Mouse (Mus musculus) monocyte, adult 5-6 weeks (primary cell): ENCODE results near the gene Mylip. TPM values are rescaled to one million over a fixed set of nuclear protein-coding genes. Genes with fewer than 3 reads are reported as not detected.

Experiments
- ATAC-seq: fragments of 153-309, 156-312 bp; replicated peaks from 2 replicates; pipeline ENCODE4 v1.8.0; 2017; ENCODE audit warnings: mild to moderate bottlenecking; ENCODE audit not compliant: low TSS enrichment, insufficient number of reproducible peaks, severe bottlenecking, poor library complexity, low FRiP score
- total RNA-seq: library from RNA; stranded (forward); fragments of 200-1000, 200-491, 200-594 nt; gene quantifications from 3 replicates; pipeline ENCODE4 v1.2.3, GENCODE M21; 2017

Gene Mylip
- total RNA-seq, result 50.0 to 92.4 TPM (median 52.9 TPM) in 3 replicates

DNA sequence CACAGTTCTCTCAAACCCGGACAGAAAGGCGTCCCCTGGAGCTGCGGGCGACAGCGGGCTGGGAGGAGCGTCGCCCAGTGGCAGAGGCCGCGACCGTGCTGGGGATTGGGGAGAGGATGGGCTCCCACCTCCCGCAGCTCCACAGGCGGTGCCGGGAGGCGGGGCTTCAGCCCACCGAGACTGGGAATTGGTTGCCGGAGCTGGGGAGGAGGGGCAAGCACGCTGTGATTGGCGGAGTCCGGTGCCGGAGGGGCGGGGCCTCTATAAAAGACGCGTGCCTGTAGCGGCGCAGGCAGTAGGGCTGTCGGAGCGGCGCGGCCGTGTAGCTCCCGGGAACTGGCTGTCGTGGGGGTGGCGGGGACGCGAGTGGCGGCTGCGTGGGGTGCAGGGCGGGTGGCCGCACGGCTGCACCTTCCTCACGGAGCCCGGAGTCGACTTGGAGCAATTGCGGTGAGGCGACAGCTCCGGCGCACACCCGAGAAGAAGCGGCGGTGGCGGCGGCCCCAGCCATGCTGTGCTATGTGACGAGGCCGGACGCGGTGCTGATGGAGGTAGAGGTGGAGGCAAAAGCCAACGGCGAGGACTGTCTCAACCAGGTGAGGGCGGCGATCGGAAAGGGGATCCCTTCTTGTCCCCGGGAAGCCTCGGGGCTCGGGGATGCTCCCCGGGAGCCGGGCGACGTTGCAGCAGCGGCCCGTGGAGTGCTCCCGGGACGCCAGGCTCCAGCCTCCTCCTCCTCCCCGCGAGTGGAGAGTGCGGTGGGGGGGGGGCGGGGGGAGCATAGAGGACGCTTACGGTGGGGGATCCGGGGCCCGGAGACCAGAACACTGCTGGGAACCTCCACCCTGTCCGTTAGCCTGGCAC is at the start of gene Mylip:
Gene Mylip, plus strand, starts transcription at position 295 of the 864 bp plus-strand sequence.
- peak; percentile 92 for ATAC-seq

DNA sequence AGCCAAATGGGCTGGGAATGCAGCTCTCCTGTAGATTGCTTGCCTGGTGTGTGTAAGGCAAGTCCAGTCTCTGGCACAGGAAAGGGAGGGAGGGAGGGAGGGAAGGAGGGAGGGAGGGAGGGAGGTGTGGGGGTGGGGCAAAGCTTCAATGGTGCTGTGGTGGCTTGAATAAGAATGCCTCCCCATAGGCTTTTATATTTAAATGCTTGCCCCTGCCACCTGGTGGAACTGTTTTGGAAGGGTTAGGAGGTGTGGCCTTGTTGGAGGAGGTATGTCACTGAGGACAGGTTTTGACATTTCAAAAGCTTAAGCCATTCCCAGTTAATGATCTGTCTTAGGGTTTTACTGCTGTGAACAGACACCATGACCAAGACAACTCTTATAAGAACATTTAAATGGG is 47.6 kb upstream of the Mylip start:
- no peak for ATAC-seq

DNA sequence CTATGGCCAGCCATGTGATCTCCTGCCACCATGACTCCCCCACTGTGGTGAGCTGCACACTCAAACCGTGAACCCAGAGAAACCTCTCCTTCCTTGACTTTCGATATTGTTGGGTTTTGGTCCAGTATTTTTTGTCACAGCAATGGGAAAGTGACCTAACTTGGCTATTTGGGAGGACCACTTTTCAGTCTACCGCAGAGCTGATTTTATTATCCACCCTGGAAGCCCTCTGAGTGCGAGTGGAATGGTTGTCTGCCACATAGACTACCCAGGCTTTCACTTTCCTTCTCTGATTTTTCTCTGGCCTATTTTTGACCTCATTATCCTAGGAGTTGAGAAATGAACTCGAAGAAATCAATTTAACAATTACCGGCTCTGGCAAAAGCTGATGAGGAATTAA is 46.0 kb upstream of the Mylip start:
- no peak for ATAC-seq

DNA sequence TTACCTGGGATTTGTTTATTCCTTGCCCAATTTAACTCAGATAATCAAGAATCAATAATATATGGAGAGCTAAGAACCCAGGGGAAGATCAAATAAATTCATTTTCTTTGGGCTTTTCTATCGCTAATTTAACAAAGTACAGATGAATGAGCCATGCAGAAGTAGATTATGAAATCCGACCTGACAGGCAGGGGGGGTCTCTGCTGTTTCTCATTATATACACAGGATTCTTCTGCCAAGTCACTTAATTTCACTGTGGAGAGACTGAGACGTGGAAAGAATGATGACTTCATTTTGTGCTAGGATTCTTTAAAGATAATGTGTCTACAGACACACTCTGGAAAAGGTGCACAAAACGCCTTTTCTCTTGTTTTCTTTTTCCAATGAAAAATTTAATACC is 45.6 kb upstream of the Mylip start:
- no peak for ATAC-seq

DNA sequence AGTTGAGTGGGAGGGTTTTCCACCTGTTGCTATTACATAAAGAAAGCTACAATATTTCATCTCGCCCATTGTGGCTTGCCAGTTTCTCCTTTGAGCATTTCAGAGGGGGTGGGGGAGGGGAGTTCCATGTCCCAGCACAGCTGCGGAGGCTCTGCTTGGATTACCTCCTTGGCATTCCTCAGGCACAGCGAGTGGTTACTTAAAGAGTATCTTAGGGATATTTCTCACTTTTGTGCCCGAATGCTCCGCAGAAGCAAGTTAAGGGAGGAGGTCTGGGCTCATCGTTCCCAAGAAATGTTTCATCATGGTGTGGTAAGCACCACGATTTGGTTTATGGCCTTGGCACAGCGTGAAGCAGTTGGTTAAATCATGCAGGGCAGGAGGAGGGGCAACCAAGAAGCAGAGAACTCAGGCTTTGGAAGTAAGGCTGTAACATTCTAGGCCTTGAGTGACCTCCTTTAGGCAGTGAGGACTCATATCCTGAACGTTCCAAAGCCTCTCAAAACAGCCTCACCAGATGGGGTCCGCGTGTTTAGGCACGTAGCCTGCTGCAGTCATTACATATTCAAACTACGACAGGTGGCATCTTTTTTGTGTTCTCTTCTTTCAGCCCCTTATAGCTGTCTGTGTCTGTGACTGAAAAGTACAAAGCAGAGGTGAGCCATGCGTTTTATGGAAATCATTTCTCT is 43.9 kb upstream of the Mylip start:
- no peak for ATAC-seq

DNA sequence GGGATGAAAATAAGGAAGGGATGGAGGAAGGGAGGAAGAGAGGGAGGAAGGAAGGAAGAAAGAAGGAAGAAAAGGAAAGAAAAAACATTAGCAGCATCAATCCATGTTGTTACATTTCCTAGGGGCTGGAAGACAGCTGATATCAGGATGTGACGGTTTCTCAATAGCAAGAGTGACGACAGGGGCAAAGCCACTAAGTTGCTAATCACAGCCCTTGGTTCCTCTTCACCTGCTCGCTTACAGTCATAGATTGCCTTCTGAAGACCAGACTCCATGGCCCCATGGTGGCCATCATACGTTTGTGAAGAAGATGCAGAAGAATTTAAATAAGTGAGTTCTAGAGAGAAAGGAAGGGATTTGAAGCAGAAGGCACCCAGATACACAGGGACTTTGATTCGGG is 38.1 kb upstream of the Mylip start:
- no peak for ATAC-seq

DNA sequence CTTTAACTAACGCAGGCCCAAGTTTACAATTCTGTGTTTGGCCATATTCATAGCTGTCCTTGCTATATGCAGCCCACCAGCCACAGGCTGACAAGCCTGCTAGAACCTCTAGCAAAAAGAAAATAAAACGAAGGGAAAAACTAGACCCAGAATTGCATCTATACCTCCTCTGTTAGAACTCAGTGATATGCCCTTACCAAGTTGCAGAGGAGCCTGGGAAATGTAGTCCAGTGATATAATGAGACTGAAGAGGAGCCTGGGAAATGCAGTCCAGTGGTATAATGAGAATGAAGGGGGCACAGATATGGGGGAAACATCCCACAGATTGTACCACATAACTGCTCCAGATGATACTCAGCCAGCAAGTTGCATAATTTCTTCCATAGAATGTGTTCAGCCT is 34.7 kb upstream of the Mylip start:
- ATAC-seq, result no peak

DNA sequence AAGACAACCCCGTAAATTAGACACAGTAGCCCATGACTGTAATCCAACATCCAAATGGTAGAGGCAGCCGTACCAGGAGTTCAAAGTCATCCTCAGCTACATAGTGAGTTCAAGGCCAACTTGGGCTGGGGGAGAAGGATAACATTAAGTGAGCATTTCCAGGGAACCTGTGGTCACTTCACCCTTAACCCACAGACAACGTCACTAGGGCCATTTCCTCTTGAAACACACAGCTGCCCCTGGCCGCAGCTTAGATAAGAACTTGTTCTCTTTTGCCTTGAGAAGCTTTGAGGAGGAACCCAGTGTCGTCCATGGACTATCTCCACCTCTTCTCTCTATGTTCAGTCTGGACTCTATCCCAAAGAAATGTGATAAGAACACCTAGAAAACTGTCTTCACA is 31.3 kb upstream of the Mylip start:
- peak; percentile 35; the same call in 1 of the 2 replicates for ATAC-seq

DNA sequence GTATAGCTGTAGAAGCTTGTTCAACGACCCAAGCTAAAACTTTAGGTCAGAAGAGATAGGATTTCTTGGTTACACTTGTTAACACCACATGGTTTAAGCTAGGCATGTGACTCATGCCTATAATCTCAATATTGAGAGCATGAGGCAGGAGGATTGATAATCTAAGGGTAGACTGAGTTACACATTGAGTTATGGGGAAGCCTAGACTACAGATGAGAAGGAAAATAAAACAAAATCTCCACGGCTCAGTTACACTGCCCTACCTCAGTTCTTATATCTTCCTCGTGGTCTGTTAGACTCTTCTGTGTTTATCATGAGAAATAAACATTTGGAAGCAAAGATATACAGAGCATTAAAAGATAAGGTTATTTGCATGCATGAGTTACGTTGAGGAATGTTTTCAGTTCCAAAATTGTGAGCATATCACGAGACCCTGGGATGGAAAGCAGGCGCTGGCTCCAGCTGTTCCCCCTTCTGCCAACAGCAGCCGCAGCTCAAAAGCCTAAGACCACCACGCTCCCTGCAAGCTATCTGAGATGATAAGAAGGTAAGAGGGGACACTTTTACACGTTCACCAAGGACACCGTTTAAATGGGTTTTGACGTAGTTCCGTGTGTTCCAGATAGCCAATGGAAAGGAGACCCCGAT is 30.7 kb upstream of the Mylip start:
- ATAC-seq, result no peak

DNA sequence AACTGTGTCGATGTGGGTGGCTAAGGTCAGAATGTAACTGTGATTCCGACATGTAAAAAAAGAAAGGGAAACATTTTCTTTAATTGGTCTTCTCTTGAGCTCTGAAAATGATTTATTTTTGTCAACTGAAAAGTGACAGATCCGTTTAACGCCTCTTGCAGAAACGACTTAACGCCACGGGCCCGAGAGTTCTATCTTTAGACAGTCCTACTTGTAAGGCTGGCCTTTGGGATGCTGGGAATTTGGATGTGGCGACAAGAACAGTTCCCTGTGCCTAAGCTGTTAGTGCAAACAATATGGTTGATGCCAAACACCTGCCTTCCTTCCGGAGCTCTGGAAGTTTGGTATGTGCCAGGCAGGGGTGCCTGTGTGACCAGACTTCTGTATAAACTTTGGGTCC is 23.8 kb upstream of the Mylip start:
- no peak for ATAC-seq

DNA sequence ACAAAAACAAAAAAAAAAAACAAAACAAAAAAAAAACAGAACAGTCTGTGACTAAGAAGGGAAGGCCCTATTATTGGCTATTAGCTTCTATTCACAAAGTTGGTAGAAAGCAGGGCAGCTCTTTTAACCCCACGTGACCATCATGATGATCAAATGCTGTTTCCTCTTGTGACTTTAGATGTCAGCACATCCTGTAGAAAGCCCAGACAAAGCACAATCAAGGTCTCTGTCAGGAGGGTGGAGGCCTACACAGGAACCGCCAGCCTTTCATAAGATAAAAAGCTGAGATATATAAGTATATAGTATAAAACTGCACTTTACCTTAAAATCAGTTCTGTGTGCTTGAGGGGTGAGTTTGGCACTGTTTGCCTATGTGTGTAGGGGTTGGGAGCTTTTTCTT is 17.9 kb upstream of the Mylip start:
- no peak for ATAC-seq

DNA sequence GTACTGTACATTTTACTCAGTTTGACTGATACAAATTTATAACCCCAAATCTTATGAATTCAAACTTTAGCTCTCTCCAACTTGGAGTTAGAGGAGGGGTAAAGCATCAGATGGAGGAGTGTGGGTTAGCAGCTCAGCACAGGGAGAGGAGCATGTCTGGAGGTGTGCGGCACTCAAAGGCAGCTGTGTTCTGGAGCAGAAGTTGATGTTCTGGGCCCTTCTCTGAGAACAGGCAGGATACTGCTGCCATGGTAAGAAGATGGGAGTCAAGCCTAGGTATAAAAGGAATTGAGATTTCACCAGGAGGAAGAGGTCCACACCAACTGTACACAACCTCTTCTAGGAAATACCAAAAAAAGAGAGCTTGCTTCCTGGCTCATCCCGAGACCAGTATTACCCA is 17.1 kb upstream of the Mylip start:
- no peak for ATAC-seq

DNA sequence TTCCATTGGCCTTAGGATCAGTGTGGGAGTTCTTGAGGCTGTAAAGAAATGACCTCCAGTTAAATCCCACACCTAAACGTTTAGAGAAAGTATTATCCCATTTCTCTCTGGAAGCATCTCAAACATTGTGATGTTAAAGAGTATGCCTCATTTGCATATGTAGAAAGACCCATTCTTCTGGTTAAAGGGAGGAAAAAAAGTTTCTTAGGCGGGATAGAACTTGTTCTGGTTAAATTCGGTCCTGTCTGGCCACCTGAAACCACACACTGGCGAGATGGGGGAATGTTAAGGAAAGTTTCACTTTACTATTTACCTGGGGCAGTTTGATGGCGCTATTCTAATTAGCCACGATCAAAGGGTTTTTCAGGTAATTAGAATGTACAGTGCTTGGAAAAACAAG is 14.7 kb upstream of the Mylip start:
- ATAC-seq, result no peak

DNA sequence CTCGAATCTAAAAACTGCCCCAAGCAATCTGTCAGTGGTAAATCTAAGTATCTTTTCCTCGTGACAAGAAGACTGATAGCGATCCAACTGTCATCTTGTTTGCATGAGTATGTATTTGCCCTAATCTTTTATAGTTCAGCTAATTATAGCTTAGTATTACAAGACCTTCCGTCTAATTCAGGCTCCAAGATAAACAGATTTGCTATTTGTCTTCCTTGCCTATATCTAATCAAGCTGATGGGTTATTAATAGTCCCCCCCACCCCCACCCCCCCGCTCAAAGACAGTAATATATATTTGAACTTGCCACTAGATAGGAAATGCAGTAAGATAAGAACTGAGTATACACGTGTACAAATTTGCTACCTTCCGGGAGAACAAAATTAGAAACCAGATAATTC is 7.3 kb upstream of the Mylip start:
- ATAC-seq, result no peak

DNA sequence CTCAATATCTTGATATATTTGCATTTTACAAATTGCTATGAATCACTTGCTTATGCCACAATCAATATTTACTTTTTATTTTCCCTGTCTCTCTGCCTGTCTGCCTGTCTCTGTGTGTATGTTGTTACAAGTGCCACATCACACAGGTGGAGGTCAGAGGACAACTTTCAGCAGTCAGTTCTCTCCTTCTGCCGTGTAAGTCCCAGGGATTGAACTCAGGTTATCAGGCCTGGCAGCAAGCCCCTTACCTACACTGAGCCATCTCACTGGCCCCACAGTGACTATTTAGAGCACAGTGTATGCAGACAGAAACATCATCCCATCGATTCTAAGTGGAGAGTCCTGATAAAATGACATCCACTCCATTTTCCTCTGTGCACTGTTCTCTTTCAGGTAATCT is 4.9 kb upstream of the Mylip start:
- no peak for ATAC-seq

DNA sequence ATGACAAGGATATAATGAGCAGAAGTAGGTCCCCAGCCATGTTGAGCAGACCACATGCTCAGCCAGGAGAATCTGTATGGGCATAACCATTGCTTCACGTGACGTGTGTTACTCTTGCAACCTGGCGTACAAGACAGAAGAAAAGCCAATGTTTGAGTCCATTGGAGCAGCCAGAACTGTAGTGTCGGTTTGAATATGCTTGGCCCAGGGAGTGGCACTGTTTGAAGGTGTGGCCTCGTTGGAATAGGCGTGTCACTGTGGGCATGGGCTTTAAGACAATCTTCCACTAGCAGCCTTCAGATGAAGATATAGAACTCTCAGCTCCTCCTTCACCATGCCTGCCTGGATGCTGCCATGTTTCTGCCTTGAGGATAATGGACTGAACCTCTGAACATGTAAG is 4.0 kb upstream of the Mylip start:
- no peak for ATAC-seq

DNA sequence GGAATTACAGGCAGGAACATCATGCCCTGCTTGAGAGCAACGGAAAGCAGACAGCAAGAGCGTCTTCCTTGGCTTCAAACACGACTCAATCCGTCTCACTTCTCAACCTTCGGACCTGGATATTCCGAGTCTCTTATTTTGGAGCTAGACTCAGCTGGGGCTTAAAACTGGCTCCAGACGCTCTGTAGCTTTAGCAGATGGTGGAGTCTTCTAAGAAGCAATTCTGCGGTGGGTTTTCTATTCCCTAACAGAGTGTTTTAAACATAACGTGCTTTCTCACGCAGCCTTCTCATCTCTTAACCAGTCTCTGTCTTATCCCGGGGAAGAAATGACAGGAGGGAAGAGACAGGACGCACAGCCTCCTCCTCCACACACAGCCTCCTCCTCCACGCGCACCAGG is 3.3 kb upstream of the Mylip start:
- ATAC-seq, result no peak

DNA sequence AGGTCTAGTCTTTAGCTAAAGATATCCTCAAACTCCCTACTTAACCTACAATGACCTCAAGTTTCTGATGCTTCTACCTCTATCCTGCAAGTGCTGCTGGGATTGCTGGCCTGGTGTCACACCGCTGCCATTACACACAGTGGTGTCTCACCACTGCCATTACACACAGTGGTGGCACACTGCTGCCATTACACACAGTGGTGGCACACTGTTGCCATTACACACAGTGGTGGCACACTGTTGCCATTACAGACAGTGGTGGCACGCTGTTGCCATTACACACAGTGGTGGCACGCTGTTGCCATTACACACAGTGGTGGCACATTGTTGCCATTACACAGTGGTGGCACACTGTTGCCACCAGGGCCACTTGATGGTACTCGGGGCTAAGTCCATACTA is 2.3 kb upstream of the Mylip start:
- no peak for ATAC-seq

DNA sequence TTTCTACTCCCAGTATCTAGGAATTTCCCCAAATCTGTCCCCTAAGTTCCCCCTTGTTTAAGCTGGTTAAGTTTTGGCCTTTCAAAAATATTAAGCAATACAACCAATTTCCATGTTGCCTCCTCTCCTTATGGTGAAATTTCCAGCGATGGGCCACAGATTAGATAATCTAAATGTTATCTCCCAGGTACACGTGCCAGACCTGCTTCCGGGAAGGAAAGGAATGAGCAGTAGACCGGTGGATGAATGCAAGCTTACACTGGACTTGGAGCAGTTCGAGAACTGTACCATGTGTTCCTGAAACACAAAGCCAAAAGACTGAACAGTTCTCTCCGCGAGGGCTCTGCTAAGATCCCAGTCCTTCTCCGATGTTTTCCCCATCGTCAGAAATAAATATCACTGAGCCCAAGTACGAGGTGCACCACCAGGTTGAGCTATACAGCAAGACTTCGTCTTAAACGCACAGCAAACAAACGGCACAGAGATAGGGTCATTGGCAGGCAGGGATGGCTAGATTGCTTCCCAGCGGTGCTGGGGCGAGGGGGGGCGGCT is 1.2 kb upstream of the Mylip start:
- no peak for ATAC-seq

DNA sequence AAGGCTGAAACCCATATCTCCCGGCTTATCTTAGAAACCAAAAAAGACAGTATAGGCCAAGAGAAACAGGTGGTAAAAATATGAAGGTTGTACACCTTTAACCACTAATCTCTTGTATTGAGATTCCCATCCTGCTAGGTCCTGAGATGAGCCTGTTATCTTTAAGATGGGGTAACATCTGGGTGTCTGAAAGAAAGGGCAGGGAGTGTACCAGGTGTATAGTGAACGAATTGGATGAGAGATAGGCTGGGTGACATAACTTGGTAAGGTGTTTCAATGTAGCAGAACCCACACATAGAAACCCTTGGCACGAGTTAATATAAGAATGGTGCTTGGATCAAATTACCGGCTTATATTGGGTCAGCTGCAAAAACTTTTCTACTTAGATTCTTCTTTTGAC is 653 bp upstream of the Mylip start:
- ATAC-seq, result no peak
